Mouse (Mus musculus) limb, embryonic 11.5 days (tissue): ENCODE data around the gene Clec11a. TPM values are rescaled to one million over a fixed set of nuclear protein-coding genes. Genes with fewer than 3 reads are reported as not detected.

Experiments used
- ATAC-seq: fragments of 200-750 bp; cut with Nextera tagmentation; 2 replicates; pipeline ENCODE4 v1.8.0; 2017; ENCODE audit warnings: low read depth; ENCODE audit not compliant: insufficient number of reproducible peaks, low FRiP score, low TSS enrichment
- DNase-seq: peaks from one replicate; pipeline ENCODE4 v3.0.0-alpha.2; 2015; ENCODE audit warnings: low spot score
- H3K27ac ChIP-seq: fragments of 300-500 bp; sonication (generic); replicated peaks from 2 replicates; pipeline ENCODE4 v1.5.1; 2014; ENCODE audit warnings: low read depth, mild to moderate bottlenecking, low read length
- H3K27me3 ChIP-seq: fragments of 300-500 bp; sonication (generic); 2 replicates; pipeline ENCODE4 v1.6.1; 2014; ENCODE audit warnings: mild to moderate bottlenecking, low read length, mixed read lengths; ENCODE audit not compliant: control insufficient read depth, insufficient read depth
- H3K36me3 ChIP-seq: fragments of 300-500 bp; sonication (generic); 2 replicates; pipeline ENCODE4 v1.6.1; 2014; ENCODE audit warnings: mild to moderate bottlenecking, low read length, moderate library complexity, mixed read lengths; ENCODE audit not compliant: control insufficient read depth, insufficient read depth
- H3K4me1 ChIP-seq: fragments of 300-500 bp; sonication (generic); 2 replicates; pipeline ENCODE4 v1.6.1; 2014; ENCODE audit warnings: low read length, mixed read lengths; ENCODE audit not compliant: control insufficient read depth, insufficient read depth
- H3K4me2 ChIP-seq: fragments of 300-500 bp; sonication (generic); 2 replicates; pipeline ENCODE4 v1.6.1; 2014; ENCODE audit warnings: low read depth, mild to moderate bottlenecking, moderate library complexity; ENCODE audit not compliant: severe bottlenecking
- H3K4me3 ChIP-seq: fragments of 300-500 bp; sonication (generic); 2 replicates; pipeline ENCODE4 v1.5.1; 2014; ENCODE audit warnings: low read depth, low read length
- H3K9ac ChIP-seq: fragments of 300-500 bp; sonication (generic); 2 replicates; pipeline ENCODE4 v1.6.1; 2014; ENCODE audit warnings: mild to moderate bottlenecking, low read length
- H3K9me3 ChIP-seq: fragments of 300-500 bp; sonication (generic); 2 replicates; pipeline ENCODE4 v1.6.1; 2016; ENCODE audit warnings: low read length; ENCODE audit not compliant: control insufficient read depth
- WGBS: fragments of 180-500 bp; shearing (Covaris S2); extraction: QIAGEN DNeasy Blood & Tissue Kit; methylation state at CpG from one replicate; pipeline ENCODE4 v1.1.7; 2014; 5-methylcytosine and 5-hydroxymethylcytosine counted together
- polyA plus RNA-seq: library from polyadenylated mRNA; unstranded; fragments of >200 nt; fragmentation: Nextera tagmentation; extraction: Ambion mirVana; gene quantifications from 2 replicates; pipeline ENCODE4 v1.2.1, GENCODE M21; 2014

The Clec11a gene
- polyA plus RNA-seq, 1 experiment from 2014 or later, result 1.9 TPM

DNA sequence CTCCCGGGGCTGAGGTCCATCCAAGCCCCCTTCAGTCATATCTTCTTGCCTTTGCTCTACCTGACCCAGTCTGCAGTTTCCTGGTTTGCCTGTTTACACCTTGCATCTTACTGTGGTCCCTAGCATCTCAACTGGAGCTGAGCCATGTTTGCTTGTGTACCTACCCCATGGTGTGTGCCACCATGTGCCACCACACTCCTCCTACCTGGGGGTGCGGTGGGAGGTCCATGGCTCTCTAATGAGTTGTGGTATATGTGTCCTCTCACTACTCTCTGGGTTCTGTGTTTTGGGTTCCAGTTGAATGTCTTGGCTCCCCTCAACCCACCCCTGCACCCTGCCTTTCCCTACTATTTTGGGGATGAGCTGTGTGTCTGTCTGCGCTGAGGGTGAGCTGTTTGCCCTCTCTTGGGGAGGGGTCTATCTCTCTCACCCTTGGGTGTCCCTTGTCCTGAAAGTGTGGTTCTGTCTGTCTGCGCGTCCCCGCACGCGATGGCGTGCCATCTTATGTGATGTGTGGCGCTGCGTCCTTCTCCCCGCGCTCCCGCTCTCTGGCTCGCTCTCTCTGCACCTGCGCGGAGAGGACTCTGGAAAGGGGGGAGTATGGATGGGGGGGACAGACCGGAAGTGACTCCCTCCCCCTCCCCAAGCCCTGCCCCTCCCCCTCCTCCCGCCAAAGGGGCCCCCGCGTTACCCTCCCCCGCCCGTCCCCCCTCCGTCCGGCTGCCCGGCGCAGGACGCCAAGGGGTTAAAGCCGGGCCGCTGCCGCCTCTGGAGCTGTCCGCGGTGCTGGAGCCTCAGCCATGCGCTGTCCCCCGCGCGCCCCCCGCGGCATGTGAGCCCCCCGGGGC lies 28.6 kb upstream of the Clec11a start:
- Histone ChIP-seq H3K4me3 (peak overlapping the region; percentile 25; the same call in 1 of the 2 replicates), H3K9me3 (no peaks in the 10 kb centered on the region), H3K27me3 (peaks cover 64% of the 10 kb centered on the region), H3K4me2 (peak overlapping the region; percentile 54), H3K4me1 (peaks cover 3% of the 10 kb centered on the region), H3K27ac (no peak overlapping the region), H3K9ac (no peak overlapping the region), H3K36me3 (no peaks in the 10 kb centered on the region)
- 4% methylated on average over 17 of the region's 40 CpGs for WGBS
- ATAC-seq, result 0 out of 2 replicates have a peak, but pooled peaks have one; percentile 53
- peak; percentile 77 for DNase-seq

DNA sequence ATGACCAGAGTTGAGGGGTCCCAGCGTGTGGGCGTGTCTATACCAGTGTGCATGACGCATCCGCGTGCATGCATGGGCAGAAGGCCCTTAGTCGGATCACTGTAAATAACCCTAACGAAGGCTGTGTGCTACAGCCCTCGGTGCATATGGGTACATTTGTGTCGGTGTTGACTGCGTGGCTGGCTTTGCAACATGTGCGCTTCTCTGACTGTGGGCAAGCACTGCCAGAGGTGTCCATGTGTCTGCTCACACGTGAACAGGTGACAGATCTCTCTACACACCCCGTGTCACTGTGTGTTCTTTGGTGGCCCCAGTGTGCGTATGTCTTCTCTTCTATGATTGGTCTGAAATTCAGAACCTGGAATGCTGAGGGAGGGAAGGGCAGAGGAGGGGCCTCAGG lies 27.4 kb upstream of the Clec11a start:
- H3K4me3 ChIP-seq, result no peak overlapping the region
- DNase-seq (no peak), ATAC-seq (no peak)
- H3K27me3 ChIP-seq, result peaks cover 56% of the 10 kb centered on the region
- WGBS, result 62% methylated on average over 14 of the region's 14 CpGs
- no peaks in the 10 kb centered on the region for H3K9me3 ChIP-seq
- peaks cover 3% of the 10 kb centered on the region for H3K4me1 ChIP-seq
- H3K36me3 ChIP-seq, result no peaks in the 10 kb centered on the region
- no peak overlapping the region for H3K27ac ChIP-seq
- no peak overlapping the region for H3K4me2 ChIP-seq
- H3K9ac ChIP-seq, result no peak overlapping the region

DNA sequence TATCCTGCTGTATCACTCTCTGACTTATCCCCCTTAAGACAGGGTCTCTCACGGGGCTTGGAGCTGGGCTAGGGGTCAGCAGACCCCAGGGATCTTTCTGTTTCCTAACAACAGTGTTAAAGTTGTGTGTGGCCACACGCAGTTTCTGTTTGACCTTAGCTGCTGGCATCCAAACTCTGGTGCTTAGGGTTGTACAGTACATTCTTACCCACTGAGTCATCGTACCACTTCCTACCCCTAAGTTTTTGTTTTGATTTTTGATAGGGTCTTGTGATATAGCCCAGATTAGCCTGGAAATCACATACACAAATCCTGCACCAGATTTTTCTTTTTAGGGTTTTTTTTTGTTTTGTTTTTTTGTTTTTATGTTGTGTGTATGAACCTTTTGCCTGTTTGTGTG lies 25.6 kb upstream of the Clec11a start:
- Histone ChIP-seq H3K27ac (no peak overlapping the region), H3K9me3 (no peaks in the 10 kb centered on the region), H3K4me1 (peaks cover 3% of the 10 kb centered on the region), H3K36me3 (no peaks in the 10 kb centered on the region), H3K9ac (no peak overlapping the region), H3K27me3 (peaks cover 38% of the 10 kb centered on the region), H3K4me2 (no peak overlapping the region), H3K4me3 (no peak overlapping the region)
- 63% methylated on average over 3 of the region's 3 CpGs for WGBS
- ATAC-seq, result no peak
- DNase-seq, result no peak

DNA sequence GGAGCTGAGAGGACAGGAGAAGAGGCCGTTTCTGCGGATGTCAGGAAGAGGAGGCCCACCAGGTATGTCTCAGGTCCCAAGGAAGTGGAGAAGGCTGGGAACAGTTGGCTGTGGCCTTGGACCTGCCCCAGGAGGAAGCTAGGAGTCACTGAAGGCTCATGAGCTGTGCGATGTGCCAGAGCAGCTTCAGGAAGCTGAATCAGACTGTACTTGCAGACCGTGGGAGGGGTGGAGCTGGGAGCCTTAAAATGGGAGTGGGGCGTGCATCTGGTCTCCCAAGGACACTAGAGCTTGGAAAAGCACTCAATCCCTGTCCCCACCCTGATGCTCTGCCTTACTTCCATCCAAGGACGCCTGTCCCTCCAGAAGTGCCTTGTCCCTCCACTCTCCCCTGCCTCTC lies 19.9 kb upstream of the Clec11a start:
- Histone ChIP-seq H3K9ac (no peak overlapping the region), H3K9me3 (no peaks in the 10 kb centered on the region), H3K4me2 (no peak overlapping the region), H3K4me3 (no peak overlapping the region), H3K27ac (no peak overlapping the region), H3K36me3 (no peaks in the 10 kb centered on the region), H3K27me3 (no peaks in the 10 kb centered on the region), H3K4me1 (no peaks in the 10 kb centered on the region)
- DNase-seq (no peak), ATAC-seq (no peak)
- 50% methylated on average over 6 of the region's 6 CpGs for WGBS

DNA sequence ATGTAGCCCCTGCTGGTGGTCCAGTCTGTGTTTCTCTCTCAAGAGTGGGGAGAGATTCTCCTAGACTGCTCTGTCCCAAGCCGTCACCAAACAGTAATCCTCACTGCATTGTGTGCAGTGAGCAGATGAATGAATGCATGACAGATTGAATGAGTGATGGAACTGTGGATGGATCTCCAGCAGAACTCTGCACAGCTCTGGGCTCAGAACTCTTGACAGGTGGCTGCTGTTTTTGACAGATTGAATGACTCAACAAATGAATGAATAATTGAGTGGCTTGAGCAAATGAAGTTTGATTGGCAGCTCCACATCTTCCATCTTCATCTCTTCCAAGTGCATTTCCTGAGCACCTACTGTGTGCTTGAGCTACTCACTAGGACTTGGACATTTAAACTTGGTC lies 15.6 kb upstream of the Clec11a start:
- no peak for DNase-seq
- H3K4me3 ChIP-seq, result no peak overlapping the region

DNA sequence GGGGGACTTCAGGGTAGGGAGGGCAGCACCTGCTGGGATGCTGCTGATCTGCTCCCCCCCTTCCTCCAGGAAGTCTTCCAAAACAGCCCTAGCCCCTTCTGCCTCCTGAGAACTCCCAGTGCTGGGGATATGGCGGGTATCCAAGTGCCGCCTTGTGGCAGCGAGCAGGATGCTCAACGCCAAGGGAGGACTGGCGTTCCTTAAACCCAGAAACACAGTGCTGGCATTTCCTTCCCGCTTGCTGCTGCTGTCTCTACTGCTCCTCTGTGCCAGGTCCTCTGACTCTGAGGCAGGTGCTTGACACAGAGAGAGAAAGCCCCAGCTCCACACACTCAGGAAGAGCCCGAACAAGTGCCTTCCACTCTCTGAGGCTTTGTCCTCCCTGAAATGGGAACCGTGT lies 14.2 kb upstream of the Clec11a start:
- no peak overlapping the region for H3K4me3 ChIP-seq
- ATAC-seq, result no peak
- DNase-seq, result no peak
- no peak overlapping the region for H3K27ac ChIP-seq
- H3K36me3 ChIP-seq, result no peaks in the 10 kb centered on the region
- no peaks in the 10 kb centered on the region for H3K27me3 ChIP-seq
- H3K4me2 ChIP-seq, result no peak overlapping the region
- no peak overlapping the region for H3K9ac ChIP-seq
- H3K4me1 ChIP-seq, result no peaks in the 10 kb centered on the region
- 56% methylated on average over 8 of the region's 8 CpGs for WGBS
- H3K9me3 ChIP-seq, result no peaks in the 10 kb centered on the region

More for the DNA sequence above, 15.6 kb upstream of the Clec11a start:
- ATAC-seq, result no peak
- Histone ChIP-seq H3K9ac (no peak overlapping the region), H3K9me3 (no peaks in the 10 kb centered on the region), H3K27ac (no peak overlapping the region), H3K36me3 (no peaks in the 10 kb centered on the region), H3K4me2 (no peak overlapping the region), H3K27me3 (no peaks in the 10 kb centered on the region), H3K4me1 (no peaks in the 10 kb centered on the region)
- WGBS, result 88% methylated on average over 1 of the region's 1 CpGs

DNA sequence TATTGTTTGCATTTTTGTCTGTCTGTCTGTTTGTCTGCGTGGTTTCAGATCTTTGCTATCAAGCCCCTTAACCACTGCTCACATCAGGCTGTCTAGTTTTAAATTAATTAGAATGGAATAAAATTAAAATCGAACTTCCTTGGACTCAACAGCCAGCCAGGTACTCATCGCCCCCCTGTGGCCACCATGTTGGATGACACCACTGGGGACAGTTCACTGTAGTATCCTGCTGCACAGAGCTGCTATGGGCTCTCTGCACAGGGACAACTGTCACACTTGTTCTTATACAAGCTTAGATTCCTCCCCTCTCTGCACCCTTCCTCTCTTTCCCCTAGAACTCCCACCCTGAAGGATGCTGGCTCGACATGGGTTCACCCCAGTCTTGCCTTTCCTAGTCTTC lies 11.2 kb upstream of the Clec11a start:
- 35% methylated on average over 4 of the region's 4 CpGs for WGBS
- no peak for ATAC-seq

DNA sequence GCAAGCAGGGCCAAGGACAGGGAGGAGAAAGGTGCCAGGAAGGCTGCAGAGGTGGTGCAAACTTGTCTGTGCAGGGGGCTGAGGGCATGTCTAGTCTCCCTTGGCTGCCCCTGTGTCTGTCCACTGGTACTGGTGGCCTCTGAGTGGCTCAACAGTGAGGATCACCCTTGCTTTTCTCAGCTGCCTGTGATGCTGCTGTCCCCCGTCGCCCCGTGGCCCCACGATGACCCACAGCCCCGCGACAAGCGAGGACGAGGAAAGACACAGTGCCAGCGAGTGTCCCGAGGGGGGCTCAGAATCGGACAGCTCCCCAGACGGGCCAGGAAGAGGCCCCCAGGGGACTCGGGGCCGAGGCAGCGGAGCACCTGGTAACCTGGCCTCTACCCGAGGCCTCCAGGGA lies 5.8 kb upstream of the Clec11a start:
- WGBS, result 60% methylated on average over 16 of the region's 16 CpGs
- peaks cover 13% of the 10 kb centered on the region for H3K27me3 ChIP-seq
- ATAC-seq (no peak), DNase-seq (no peak)
- H3K27ac ChIP-seq, result no peak overlapping the region
- H3K9ac ChIP-seq, result no peak overlapping the region
- no peaks in the 10 kb centered on the region for H3K36me3 ChIP-seq
- H3K4me1 ChIP-seq, result peaks cover 10% of the 10 kb centered on the region
- H3K4me3 ChIP-seq, result no peak overlapping the region
- no peaks in the 10 kb centered on the region for H3K9me3 ChIP-seq
- H3K4me2 ChIP-seq, result no peak overlapping the region

More for the DNA sequence above, 11.2 kb upstream of the Clec11a start:
- Histone ChIP-seq H3K27me3 (no peaks in the 10 kb centered on the region), H3K9ac (no peak overlapping the region), H3K4me2 (no peak overlapping the region), H3K9me3 (no peaks in the 10 kb centered on the region), H3K36me3 (no peaks in the 10 kb centered on the region), H3K4me3 (no peak overlapping the region), H3K27ac (no peak overlapping the region), H3K4me1 (no peaks in the 10 kb centered on the region)
- DNase-seq, result no peak
